Mouse (Mus musculus) layer of hippocampus, postnatal 36 days (tissue): ENCODE results near the gene Ccdc141. TPM values are rescaled to one million over a fixed set of nuclear protein-coding genes. Genes with fewer than 3 reads are reported as not detected.
"Not testable (repeated sequence)": the region's sequence is repeated elsewhere in the genome, so short reads cannot be mapped to it uniquely, and the experiment has no call there.

Source experiments
- DNase-seq, 2 experiments: peaks; one replicate each; pipeline ENCODE4 v3.0.0; 2022
- total RNA-seq, 2 experiments: library from RNA; stranded (reverse); gene quantifications; 2 replicates each; pipeline ENCODE4 v1.2.3; 2021

The Ccdc141 gene
- total RNA-seq, 2 experiments from 2014 or later, result 27.4 to 32.7 TPM

- peak in 1 of 2 experiments; percentile 9 for DNase-seq
Observed at GRCm38 (mm10) chr2:77056367-77056766, 114.1 kb downstream of the Ccdc141 start.

- DNase-seq, result no peak
Observed at GRCm38 (mm10) chr2:77042912-77043311, 127.5 kb downstream of the Ccdc141 start.

GRCm38 (mm10) chr2:77039683-77040082, 130.8 kb downstream of the Ccdc141 start:
- DNase-seq, result no peak

GRCm38 (mm10) chr2:77039281-77039680, 131.2 kb downstream of the Ccdc141 start:
- no peak for DNase-seq

GRCm38 (mm10) chr2:77037211-77037610, 133.2 kb downstream of the Ccdc141 start:
- DNase-seq, result no peak

GRCm38 (mm10) chr2:77034112-77034511, 136.3 kb downstream of the Ccdc141 start:
- no peak for DNase-seq

GRCm38 (mm10) chr2:77033322-77034060, 136.9 kb downstream of the Ccdc141 start:
- DNase-seq, result no peak

GRCm38 (mm10) chr2:77020649-77021048, 149.8 kb downstream of the Ccdc141 start:
- no peak for DNase-seq

GRCm38 (mm10) chr2:77017735-77018134, 152.7 kb downstream of the Ccdc141 start:
- no peak for DNase-seq

- DNase-seq, result not testable (repeated sequence)
Observed at GRCm38 (mm10) chr2:77013449-77013848, 157.0 kb downstream of the Ccdc141 start.

- no peak for DNase-seq
Observed at GRCm38 (mm10) chr2:77011981-77012380, 158.5 kb downstream of the Ccdc141 start.

GRCm38 (mm10) chr2:77007015-77007414, 163.4 kb downstream of the Ccdc141 start:
- DNase-seq, result no peak

- DNase-seq, result no peak
Observed at GRCm38 (mm10) chr2:77003148-77003547, 167.3 kb downstream of the Ccdc141 start.

GRCm38 (mm10) chr2:76998351-76998750, 172.1 kb downstream of the Ccdc141 start:
- no peak for DNase-seq

- peak; percentile 42 to 55 for DNase-seq
Observed at GRCm38 (mm10) chr2:76992493-76993201, 177.8 kb downstream of the Ccdc141 start.

- DNase-seq, result no peak
Observed at GRCm38 (mm10) chr2:76987317-76987716, 183.1 kb downstream of the Ccdc141 start.

- no peak for DNase-seq
Observed at GRCm38 (mm10) chr2:76984384-76984783, 186.1 kb downstream of the Ccdc141 start.

GRCm38 (mm10) chr2:76983601-76984000, 186.8 kb downstream of the Ccdc141 start:
- no peak for DNase-seq

GRCm38 (mm10) chr2:76982391-76983145, 187.9 kb downstream of the Ccdc141 start, which contains the start of gene Ttn:
Gene Ttn, minus strand, starts transcription at chr2:76982547.
- DNase-seq, result no peak

- DNase-seq, result no peak
Observed at GRCm38 (mm10) chr2:76981717-76982116, 188.7 kb downstream of the Ccdc141 start.

GRCm38 (mm10) chr2:76980146-76980545, 190.3 kb downstream of the Ccdc141 start:
- no peak for DNase-seq

GRCm38 (mm10) chr2:76977650-76978049, 192.8 kb downstream of the Ccdc141 start:
- DNase-seq, result no peak

- no peak for DNase-seq
Observed at GRCm38 (mm10) chr2:76972051-76972450, 198.4 kb downstream of the Ccdc141 start.
